Mouse (Mus musculus): ENCODE measurements around the gene Foxd2. TPM values are rescaled to one million over a fixed set of nuclear protein-coding genes. Genes with fewer than 3 reads are reported as not detected.

Foxd2 gene
- polyA plus RNA-seq, 1 experiment, result 0.57 TPM

- no peak for TF ChIP-seq POLR2A (IDR thresholded peaks at IDR 0.05; ENCODE audit: borderline replicate concordance, control insufficient read depth, low read depth, low read length)
- no peak for TF ChIP-seq CTCF (IDR thresholded peaks at IDR 0.05; ENCODE audit: control insufficient read depth, insufficient read depth, low read length)
- WGBS, result under 1% methylated on average over 100 of the region's 103 CpGs
- no peaks in the 10 kb centered on the region; the same call in 1 of the 2 replicates for H3K4me1 ChIP-seq (ENCODE audit: control insufficient read depth, insufficient read depth, low read length)
These were observed 483 bp downstream of the Foxd2 start for GRCm38 (mm10) chr4:114907951-114908828.

GRCm38 (mm10) chr4:114907056-114907917, 1.4 kb downstream of the Foxd2 start:
- WGBS, result 12% methylated on average over 74 of the region's 74 CpGs
- H3K27ac ChIP-seq (ENCODE audit: control insufficient read depth, insufficient read depth, low read depth, low read length, poor library complexity), result no peak overlapping the region; the same call in 1 of the 2 replicates
- TF ChIP-seq POLR2A (IDR thresholded peaks at IDR 0.05; ENCODE audit: borderline replicate concordance, control insufficient read depth, low read depth, low read length) (no peak), CTCF (IDR thresholded peaks at IDR 0.05; ENCODE audit: control insufficient read depth, insufficient read depth, low read length) (no peak)
- no peaks in the 10 kb centered on the region; the same call in 1 of the 2 replicates for H3K4me1 ChIP-seq (ENCODE audit: control insufficient read depth, insufficient read depth, low read length)
- no peak overlapping the region for H3K4me3 ChIP-seq (replicated peaks; ENCODE audit: control insufficient read depth, low read depth, low read length)

More at GRCm38 (mm10) chr4:114907951-114908828, 483 bp downstream of the Foxd2 start:
- Histone ChIP-seq H3K27ac (ENCODE audit: control insufficient read depth, insufficient read depth, low read depth, low read length, poor library complexity) (peak overlapping the region; percentile 40; the same call in 1 of the 2 replicates), H3K4me3 (replicated peaks; ENCODE audit: control insufficient read depth, low read depth, low read length) (peak overlapping the region; percentile 80)

GRCm38 (mm10) chr4:114905969-114906680, 2.5 kb downstream of the Foxd2 start:
- Histone ChIP-seq H3K4me1 (ENCODE audit: control insufficient read depth, insufficient read depth, low read length) (no peaks in the 10 kb centered on the region; the same call in 1 of the 2 replicates), H3K27ac (ENCODE audit: control insufficient read depth, insufficient read depth, low read depth, low read length, poor library complexity) (no peak overlapping the region), H3K4me3 (replicated peaks; ENCODE audit: control insufficient read depth, low read depth, low read length) (no peak overlapping the region)
- no peak for TF ChIP-seq POLR2A (IDR thresholded peaks at IDR 0.05; ENCODE audit: borderline replicate concordance, control insufficient read depth, low read depth, low read length)
- no peak for TF ChIP-seq CTCF (IDR thresholded peaks at IDR 0.05; ENCODE audit: control insufficient read depth, insufficient read depth, low read length)
- WGBS, result 67% methylated on average over 10 of the region's 10 CpGs

- Histone ChIP-seq H3K4me3 (replicated peaks; ENCODE audit: control insufficient read depth, low read depth, low read length) (no peak overlapping the region), H3K4me1 (ENCODE audit: control insufficient read depth, insufficient read depth, low read length) (no peaks in the 10 kb centered on the region; the same call in 1 of the 2 replicates), H3K27ac (ENCODE audit: control insufficient read depth, insufficient read depth, low read depth, low read length, poor library complexity) (no peak overlapping the region)
- TF ChIP-seq POLR2A (IDR thresholded peaks at IDR 0.05; ENCODE audit: borderline replicate concordance, control insufficient read depth, low read depth, low read length) (no peak), CTCF (IDR thresholded peaks at IDR 0.05; ENCODE audit: control insufficient read depth, insufficient read depth, low read length) (no peak)
- 79% methylated on average over 3 of the region's 3 CpGs for WGBS
These were observed 3.2 kb downstream of the Foxd2 start for GRCm38 (mm10) chr4:114905501-114905900.

- Histone ChIP-seq H3K4me3 (replicated peaks; ENCODE audit: control insufficient read depth, low read depth, low read length) (no peak overlapping the region), H3K27ac (ENCODE audit: control insufficient read depth, insufficient read depth, low read depth, low read length, poor library complexity) (no peak overlapping the region), H3K4me1 (ENCODE audit: control insufficient read depth, insufficient read depth, low read length) (no peaks in the 10 kb centered on the region)
- 18% methylated on average over 11 of the region's 11 CpGs for WGBS
- TF ChIP-seq POLR2A (IDR thresholded peaks at IDR 0.05; ENCODE audit: borderline replicate concordance, control insufficient read depth, low read depth, low read length) (no peak), CTCF (IDR thresholded peaks at IDR 0.05; ENCODE audit: control insufficient read depth, insufficient read depth, low read length) (no peak)
These were observed 5.3 kb downstream of the Foxd2 start for GRCm38 (mm10) chr4:114903422-114903782.

GRCm38 (mm10) chr4:114902641-114903421, 5.8 kb downstream of the Foxd2 start:
- no peak overlapping the region for H3K27ac ChIP-seq (ENCODE audit: control insufficient read depth, insufficient read depth, low read depth, low read length, poor library complexity)
- no peaks in the 10 kb centered on the region for H3K4me1 ChIP-seq (ENCODE audit: control insufficient read depth, insufficient read depth, low read length)
- no peak overlapping the region for H3K4me3 ChIP-seq (replicated peaks; ENCODE audit: control insufficient read depth, low read depth, low read length)
- TF ChIP-seq CTCF (IDR thresholded peaks at IDR 0.05; ENCODE audit: control insufficient read depth, insufficient read depth, low read length), result no peak
- no peak for TF ChIP-seq POLR2A (IDR thresholded peaks at IDR 0.05; ENCODE audit: borderline replicate concordance, control insufficient read depth, low read depth, low read length)
- 5% methylated on average over 39 of the region's 39 CpGs for WGBS

Data from bone marrow, adult 2 months (tissue).